Mouse (Mus musculus) thymus, postnatal 14 days (tissue): ENCODE measurements around the gene Ice2.

ENCODE experiments used
- DNase-seq: peaks from one replicate; pipeline ENCODE4 v3.0.0; 2021

The Ice2 gene

DNA sequence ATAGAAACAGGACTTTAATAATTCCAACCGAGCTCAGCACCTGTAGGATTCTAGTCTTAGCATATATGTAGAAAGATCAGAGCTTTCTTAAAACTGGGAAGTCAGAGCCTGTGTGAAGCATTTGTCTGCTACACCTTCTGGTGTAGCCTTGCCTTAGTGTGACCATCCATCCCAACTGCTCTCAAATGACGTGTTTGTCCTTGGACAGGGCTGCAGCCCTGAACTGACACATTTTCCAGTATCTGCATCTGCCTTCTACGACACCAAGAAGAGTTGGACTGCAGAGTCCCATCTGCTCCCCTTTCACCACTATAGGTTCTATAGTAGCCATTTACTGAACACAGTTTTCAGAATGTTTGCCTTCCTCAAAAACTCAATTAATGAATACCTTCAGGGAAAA lies 32.8 kb downstream of the Ice2 start:
- no peak for DNase-seq

DNA sequence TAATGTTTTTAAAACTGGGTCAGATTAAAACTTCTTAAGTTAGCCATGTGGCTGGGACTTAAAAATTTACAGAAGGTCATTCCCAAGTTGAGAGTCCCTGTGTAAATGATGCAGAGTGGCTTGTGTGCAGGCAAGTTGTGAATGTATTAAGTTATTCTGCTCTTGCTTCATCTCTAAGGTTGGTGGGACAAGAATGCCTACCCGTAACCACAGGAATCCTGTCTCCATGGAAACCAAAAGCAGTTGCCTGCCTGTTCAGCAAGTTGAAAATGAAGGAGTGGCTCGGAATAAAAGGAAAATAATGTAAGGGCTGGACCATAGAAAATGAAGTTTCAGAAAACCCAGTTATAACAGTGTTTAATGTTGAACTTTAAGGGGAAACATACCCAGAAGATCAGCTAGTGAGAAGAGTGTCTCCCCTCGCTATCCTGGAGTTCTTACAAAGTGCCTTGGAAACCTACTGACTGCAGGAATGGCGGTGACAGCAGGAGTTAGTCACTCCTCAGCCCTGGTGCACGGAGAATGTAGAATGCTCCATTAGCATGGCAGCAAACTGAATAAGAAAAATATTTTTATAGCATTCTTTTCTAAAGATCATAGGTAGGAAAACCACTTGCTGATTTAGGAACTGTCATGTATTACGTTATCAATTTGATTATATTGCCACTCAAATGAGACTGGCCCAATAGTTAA lies 34.3 kb downstream of the Ice2 start:
- DNase-seq: no peak

DNA sequence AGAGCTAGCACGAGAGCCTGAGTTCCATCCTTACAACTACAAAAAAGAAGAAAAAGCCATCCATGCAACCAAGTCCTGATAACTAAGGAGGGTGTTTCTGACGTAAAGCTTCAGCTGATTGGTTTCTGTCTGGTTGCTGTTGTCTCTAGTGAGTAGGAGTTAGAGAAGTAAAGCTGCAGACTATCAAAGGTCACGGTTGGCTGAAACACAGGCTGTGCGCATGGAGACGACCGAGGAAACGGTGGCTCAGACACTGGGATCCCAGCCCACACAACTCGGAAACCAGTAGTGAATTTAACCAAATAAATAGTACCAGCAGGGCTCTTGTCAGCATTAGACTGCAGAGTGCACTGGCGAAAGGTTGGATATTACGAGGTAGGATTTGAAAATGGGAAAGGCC lies 37.5 kb downstream of the Ice2 start:
- no peak for DNase-seq

DNA sequence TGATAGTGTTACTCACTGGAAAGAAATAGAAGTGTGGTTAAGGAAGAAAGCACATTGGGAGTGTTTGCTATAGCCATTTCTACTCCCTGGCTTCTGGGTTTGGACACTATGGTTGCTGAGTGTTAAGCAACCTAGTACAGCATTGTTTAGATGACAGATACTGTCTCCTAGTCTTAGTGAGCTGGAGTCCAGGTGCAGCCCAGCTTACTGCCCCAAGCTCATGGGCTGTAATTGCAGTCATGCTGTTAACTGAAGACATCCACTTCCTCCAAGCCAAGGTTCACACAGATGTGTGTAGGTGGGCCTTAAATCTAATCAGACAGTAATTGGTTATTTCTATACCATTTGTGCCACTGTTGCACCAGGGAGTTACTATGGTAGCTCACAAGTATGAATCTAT lies 38.0 kb downstream of the Ice2 start:
- no peak for DNase-seq

DNA sequence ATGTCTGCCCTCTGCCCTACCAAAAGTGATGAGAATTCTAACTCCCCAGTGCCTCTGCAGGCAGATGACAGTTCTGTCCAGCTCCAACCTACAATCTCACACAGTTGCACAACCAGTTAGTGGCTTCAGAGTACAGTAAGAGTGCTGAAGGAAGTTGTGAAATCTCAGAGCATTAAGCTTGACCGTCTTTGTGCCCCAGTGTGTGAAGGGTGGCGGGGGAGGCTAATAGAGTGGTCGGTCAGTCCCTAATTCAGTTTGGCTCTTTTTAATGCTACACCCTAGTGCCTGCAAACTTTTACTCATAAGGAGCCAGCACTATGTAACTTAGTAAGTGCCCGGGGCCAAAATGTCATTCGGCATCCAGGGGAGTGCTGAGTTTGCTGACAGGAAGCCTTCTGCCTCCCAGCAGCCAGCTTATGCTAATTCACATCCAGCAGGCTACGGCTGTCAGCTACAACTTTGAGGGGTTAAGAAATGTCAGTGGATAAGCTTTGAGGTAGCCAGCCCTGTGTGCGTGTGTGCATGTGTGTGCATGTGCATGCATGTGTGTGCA lies 42.2 kb downstream of the Ice2 start:
- DNase-seq: peak; percentile 46

DNA sequence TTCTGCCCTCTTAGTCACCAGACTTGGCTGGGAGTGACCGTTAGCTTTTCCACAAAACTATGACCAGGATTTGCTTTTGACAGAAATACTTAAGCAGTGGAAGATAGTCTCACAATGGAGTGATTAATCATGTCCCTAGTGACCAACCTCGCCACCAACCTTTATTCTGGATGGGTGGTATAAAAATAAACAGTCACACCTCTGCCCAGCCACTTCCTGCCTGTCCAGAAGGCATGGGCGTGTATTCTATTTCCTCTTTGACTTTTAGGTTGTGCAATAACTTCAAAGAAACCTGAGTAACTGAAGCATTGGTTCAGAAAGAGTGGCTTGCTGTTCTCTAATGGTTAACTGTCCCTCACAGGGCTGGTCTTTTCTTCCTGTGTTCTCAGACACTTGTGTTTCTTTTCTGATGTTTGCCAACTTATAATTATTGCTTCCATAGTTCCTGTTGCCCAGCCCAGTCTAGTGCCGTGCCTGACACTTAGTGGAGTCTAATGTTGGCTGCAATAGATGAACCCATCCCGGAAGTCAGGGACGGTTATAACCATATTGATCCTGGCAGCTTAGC lies 44.8 kb downstream of the Ice2 start:
- peak; percentile 27 for DNase-seq

DNA sequence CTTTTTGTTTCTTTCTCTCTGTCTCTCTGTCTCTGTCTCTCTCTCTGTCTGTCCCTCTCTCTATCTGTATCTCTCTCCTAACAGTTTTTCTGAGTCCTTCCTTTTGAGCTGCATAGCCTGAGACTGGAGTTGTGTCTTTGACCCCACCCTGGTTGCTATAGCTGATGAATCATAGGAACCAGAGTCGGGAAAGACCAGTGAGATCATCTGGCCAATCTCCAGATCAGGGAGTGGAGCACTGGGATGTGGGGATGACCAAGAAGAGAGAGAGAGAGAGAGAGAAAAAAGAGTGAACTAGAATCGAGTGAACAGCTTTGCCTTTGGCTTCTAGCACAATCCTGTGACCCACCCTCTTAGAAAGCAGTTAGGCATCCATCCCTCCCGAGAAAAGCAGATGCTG lies 45.5 kb downstream of the Ice2 start:
- DNase-seq: no peak

DNA sequence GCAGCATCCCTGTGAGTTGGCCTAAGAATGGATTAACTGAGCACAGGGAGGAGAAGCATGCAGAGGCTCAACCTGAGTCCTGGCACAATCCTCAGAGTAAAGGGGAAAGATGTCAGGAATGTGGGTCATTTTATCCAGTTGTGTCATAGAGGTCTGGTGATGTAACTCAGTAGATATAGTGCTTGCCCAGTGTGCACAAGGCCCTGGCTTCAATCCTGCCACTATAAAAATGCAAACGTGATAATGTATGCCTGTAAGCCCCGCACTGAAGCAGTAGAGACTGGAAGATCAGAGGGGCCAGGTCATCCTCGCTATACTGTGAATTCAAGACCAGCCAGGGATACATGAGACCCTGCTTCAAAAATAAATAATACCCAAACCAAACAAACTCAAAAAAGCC lies 51.1 kb downstream of the Ice2 start:
- no peak for DNase-seq

DNA sequence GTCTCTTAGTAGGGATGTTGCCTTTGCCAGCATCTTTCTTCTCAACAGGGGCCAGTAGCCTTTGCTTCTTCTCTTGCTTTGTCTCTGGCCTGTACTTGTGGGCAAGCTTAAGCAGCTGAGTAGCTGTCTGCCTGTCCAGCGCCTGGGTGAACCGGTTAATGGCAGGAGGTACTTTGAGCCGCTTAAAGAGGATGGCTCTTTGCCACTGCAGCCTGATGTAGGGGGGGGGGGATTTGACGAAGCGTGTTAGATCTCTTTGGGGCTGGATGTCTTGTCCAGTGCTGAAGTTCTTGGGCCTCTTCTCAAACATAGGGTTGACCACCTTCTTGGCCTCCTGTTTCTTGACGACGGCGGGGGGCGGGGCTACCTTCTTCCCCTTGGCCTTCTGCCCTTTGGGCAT lies 52.9 kb downstream of the Ice2 start:
- no peak for DNase-seq

DNA sequence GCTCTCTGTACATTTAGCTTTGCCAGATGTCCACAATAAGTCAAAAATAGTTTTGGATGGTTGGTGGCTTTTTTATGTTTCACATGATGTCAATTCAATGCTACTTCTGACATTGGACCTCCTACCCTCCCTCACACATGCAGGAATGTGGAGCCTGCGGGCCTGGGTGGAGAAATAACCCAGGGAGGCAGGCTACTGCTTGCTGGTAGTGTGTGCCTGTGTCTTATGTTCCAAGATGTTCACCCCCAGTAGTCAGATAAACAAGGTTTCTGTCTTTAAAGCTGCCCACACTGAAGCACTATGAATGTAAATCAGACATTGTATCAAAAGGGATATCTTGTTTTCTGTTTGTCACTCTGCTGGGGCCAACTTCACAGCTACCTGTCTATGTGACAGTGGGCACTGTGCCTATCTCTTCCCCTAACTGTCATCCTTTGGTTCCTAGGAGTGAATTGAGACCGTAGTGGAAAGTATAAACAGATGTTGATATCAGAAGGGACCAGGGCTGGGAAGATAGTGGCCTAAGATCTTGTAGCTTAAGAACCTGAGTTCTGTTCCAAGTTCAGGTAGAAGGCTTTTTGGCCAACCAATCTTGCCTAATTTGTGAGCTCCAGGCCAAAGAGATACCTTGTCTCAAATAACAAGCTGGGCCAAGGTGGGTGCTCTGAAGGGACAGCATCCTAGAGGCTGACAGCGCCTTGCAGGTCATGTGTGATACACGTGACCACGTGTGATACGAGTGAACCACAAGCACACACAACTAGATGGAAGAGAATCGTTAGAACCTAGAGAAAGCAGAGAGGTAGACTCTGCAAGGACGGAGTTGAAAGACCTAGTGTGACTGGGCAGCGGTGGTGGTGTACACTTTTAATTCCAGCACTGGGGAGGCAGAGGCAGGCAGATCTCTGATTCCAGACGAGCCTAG lies 54.4 kb downstream of the Ice2 start:
- no peak for DNase-seq

DNA sequence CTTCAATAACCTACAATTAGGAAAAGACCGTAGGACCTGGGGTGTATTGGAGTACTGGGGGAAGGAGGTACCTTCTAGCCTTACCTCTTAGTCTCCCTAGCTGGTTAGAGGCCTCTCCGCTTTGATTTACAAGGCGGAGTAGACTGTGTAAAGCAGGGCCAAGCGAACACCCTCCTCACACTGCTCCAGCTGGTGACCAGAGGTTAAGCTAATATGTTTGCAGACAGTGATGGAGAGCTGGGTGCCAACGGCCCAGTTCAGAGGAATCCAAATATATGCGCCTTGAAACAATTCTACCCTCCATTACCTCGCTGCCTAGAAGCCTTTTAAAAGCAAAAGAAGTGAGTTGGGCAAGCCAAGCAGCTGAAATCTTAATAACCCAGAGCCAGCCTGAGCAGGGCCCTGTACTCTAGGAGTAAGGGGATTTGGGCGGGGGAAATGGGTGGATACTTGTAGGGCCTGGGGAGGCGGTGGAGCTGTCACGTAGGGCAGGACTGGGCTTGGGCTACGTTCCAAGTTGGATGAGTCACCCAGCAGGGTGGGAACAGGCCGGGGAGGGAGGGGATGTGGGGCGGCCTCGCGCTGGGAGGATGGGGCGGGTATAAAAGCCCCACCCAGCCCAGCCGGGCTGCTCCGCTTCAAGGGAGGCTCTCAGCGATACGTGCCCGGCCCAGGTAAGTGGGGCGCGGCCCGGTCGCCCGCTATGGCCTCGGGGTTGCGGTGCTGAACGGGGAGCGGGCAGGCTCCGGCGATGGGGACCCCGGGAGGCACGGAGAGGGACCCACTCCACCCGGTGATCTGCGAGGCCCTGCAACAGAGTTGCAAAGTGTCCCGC lies 55.6 kb downstream of the Ice2 start, which contains the start of gene Anxa2:
TSS of gene Anxa2 (plus strand) at position 555 of the 835 bp plus-strand sequence.
- peak; percentile 73 for DNase-seq

DNA sequence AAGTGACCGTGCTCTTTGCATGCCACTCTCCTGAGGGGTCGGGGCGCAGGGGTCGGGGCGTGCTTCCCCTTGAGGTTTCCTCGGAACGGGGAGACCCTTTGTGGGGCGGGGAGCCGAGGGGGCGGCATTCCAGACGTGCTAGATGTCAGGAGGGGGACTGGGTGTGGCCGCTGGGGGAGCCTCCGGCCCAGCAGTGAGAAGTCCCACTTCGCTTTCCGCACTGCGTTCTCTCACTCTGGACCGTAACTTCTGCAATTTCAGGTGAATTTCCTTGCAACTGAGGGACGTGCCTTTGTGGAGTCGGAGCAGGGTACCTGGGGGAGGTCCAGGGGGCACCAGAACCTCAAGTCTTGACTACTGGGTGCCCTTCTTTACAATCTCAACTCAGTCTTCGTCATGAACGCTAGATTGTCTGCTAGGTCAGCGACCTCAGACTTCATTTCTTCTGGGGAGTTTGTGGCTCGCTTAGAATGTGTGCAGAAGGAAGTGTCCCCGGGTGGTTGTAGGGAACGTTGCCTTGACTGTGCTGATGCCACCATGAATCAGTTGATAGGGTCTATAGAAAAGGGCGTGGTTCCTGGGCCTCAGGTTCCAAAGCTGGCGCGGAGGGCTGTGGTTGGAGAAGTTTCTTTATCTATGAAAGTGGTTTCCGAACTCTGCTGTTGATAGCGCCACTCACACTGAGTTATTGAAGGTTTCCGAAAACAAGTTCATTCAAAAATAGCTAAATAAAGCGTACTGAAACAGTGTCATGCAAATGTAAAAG lies 56.4 kb downstream of the Ice2 start:
- DNase-seq: peak; percentile 60

DNA sequence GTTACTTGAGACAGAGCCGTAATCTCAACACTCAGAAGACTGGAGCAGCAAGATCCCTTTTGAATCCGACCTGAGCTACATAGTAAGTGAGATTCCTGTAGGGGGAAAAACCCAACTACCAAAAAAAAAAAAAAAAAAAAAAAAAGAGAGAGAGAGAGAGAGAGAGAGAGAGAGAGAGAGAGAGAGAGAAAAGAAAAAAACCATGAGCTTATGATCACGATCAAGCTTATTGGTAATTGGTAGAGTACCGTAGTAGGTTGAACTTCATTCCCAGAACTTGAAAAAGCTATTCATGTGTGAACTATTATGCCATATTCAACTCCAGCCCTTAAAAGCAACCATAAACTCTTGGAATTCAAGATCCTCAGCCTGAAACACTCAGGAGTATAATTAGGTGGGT lies 57.0 kb downstream of the Ice2 start:
- DNase-seq: no peak

DNA sequence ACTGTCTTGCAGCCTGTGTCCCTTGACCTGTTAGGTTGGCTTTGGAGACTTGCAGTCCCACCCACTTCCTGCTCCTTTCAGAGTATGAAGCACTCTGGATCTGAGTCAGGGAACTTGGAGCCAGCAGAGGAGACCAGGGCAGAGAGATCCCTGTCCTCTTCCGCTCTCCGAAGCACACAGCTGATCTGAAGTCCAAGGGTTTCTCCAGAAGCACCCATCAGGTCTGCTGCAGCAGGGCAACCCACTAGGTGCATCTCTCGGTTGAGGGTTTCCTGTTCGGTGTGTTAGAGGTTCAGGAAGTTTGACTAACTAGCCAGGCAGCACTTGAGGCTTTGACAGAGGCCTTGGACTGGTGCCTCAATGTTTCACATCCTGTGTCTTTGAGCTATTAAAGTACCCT lies 57.7 kb downstream of the Ice2 start:
- DNase-seq: peak; percentile 43

DNA sequence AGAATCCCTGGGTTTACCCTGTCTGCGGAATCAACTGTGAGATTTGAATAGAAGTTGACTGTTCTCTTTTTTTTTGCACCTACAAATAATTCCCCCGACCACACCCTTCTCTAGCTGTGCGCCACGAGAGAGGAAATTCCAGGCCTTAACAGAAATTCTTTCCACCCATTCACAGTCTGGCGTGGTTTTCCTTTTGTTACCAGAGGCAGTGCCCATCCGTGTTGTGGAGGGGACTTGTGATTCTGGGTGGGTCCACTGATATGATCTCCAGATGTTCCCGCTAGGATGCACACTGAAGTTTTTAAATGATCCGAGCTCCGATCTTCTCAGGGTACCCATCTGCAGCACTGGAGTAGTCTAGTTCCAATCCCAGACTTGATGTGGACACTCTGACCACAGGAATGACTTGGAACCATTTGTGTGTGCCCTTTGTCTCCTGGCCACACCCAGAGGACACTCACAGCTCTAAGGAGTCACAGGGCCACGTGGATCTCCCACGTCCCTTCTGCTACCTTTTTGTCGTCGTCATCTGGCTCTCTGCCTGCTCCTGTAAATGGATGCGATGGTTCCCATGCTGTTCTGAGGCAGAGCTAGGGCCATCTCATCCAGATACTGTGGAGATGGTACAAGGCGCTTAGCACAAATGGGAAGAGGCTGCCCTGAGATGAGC lies 58.8 kb downstream of the Ice2 start:
- DNase-seq: no peak

DNA sequence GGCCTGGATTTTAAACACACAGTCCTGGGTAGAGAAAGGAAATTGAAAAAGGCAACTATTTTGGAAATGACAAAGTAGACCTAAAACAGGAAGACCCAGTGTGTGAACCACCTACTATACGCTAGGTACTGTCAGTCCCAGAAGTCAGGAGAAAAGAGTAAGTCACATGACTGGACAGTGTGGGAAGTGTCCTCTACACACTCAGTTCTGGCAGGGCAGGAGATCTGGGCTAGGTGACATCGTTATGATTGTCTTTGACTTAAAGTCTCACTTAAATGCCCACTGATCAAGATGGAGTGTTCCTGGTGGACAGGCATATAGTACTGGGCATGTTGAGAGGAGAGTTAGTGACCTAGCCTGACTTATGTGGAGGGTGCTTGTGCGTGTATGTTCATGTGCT lies 59.4 kb downstream of the Ice2 start:
- no peak for DNase-seq

DNA sequence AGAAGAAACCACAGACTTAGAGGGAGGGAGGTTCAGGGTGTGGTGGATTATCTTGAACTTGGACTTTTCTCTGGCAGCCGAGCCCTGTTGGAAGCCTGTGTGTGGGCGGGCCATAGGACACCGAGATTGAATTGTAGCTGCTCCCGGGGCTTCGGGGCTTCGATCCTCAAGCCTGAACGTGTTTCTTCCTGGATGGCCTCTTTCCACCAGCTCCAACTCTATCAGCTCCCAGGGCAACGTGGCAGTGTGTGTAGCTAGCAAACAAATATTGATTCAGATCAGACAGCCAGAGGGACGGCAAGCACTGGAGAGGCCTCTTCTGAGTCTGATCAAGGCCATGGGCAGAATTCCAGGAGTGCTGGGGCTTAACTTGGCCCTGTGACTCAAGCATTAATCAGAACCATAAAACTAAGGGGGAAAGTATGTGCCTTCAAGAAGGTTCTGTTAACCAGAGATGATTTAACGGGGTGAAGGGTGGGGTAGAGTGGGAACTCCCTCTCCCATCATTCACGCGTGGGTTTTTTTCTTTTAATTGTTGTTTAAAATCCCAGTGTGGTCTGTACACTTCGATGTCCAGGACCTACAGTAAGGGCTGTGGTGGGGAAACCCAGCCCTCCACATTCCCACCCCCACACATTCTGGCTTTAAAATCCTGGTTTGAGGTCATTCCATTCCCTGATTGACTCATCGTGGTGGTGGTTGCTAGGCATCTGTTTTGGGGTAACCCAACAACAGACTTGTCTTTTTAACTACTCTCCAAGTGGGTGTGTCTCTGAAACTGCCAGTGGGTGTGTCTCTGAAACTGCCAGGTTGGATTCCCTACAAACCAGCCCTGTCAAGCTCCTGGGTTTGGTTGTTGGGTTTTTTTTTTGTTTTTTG lies 60.3 kb downstream of the Ice2 start:
- no peak for DNase-seq

DNA sequence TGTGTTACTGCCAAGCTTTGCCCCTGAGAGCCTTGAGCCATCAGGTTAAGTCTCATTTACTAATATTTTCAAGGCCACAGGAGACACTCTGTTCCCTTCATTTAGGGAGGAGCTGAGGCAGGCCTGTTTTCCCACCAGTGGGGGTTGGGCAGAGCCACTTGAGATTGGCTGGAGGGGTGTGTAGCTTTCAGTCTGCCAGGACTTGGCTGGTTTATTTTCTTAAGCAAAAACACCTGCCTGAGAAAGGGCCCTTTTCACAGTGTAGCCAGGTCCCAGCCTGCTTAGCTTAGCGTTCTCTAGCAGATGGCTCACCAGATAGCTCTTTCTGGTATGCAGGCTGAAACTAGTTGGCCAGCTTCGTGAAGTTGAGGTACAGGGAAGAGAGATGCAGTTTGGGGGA lies 61.3 kb downstream of the Ice2 start:
- DNase-seq: peak; percentile 57

DNA sequence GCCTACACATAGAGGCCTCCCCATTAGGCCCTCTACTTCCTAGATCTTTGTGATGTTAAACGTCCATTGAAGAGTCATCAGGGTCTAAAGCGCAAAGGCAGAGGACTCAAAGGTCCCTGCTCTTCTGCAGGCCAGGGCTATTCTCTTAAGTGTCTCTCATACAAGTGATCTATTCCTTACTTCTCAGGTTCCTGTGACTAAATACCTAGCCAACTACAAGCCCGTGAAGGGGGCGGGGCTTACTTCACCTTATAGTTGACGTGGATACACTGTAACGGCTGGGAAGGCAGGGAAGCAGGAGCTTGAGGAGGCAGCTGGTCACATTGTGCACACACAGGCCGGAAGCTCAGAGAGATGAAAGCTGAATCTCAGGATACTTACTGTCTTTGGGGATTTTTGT lies 62.2 kb downstream of the Ice2 start:
- no peak for DNase-seq

DNA sequence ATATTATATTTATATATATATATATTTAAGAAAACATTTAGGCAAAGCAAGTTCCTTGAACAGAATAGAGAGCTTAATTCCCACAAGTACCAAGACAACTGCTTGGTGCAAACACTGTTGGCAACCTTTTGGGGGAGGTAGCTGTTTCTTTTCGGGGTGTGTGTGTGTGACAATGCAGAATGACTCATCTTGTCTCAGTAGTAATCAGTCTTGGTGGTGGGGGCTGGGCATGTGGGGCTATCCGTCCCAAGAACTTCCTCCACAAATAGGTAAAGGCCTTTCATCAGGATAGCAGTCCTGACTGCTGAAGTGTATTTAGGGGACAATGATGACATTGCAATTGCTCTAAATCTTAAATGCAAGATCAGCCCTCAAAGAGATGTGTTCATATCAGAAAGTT lies 65.3 kb downstream of the Ice2 start:
- DNase-seq: no peak
